Mouse (Mus musculus) ES-Bruce4 (cell line): ENCODE results near the gene Paqr8.

Experiments used
- CTCF ChIP-seq: IDR thresholded peaks from one replicate; pipeline ENCODE4 v1.8.1; 2011; ENCODE audit warnings: low read depth, low read length
- EP300 ChIP-seq: IDR thresholded peaks from 2 replicates; pipeline ENCODE4 v1.6.1; 2011; ENCODE audit warnings: low read depth, low read length; ENCODE audit not compliant: insufficient read depth
- POLR2A ChIP-seq: IDR thresholded peaks from one replicate; pipeline ENCODE4 v1.8.1; 2011; ENCODE audit warnings: low read length; ENCODE audit not compliant: insufficient read depth

GRCm38 (mm10) chr1:20905501-20906127 is 15.2 kb downstream of the Paqr8 start:
- TF ChIP-seq CTCF (no peak), EP300 (peak; percentile 86), POLR2A (no peak)
